Mouse (Mus musculus): ENCODE data around the gene Gal3st3. TPM values are rescaled to one million over a fixed set of nuclear protein-coding genes. Genes with fewer than 3 reads are reported as not detected.

Gal3st3 gene
- 22.6 and 27.6 TPM in 2 replicates for polyA plus RNA-seq (2016; fragmentation: Nextera tagmentation; extraction: Ambion mirVana)

GRCm38 (mm10) chr19:5297903-5298800 lies at the start of gene Gal3st3:
Gene Gal3st3, plus strand, starts transcription at chr19:5298331.
- Histone ChIP-seq H3K4me2 (replicated peaks) (peak within 1 kb of the TSS; percentile 80), H3K4me3 (peak within 1 kb of the TSS; percentile 60), H3K27me3 (no peaks in the 10 kb centered on the region), H3K36me3 (peaks cover 9% of the 10 kb centered on the region), H3K4me1 (peaks cover 32% of the 10 kb centered on the region), H3K27ac (peak within 1 kb of the TSS; percentile 92), H3K9me3 (replicated peaks) (no peaks in the 10 kb centered on the region), H3K9ac (peak within 1 kb of the TSS; percentile 90)
- 7% methylated on average over 30 of the region's 32 CpGs for WGBS
- ATAC-seq (ENCODE audit: low FRiP score) = peak; percentile 64

- no peak overlapping the region for H3K9ac ChIP-seq
- H3K4me2 ChIP-seq (replicated peaks) = no peak overlapping the region
- no peak overlapping the region for H3K4me3 ChIP-seq
- H3K27ac ChIP-seq = no peak overlapping the region
- WGBS = 51% methylated on average over 3 of the region's 3 CpGs
- no peaks in the 10 kb centered on the region for H3K27me3 ChIP-seq
- no peaks in the 10 kb centered on the region for H3K4me1 ChIP-seq
- ATAC-seq (ENCODE audit: low FRiP score) = no peak
- H3K36me3 ChIP-seq = 0 out of 2 replicates have a peak, but pooled peaks cover 5% of the 10 kb centered on the region
- no peaks in the 10 kb centered on the region for H3K9me3 ChIP-seq (replicated peaks)
These were observed 41.0 kb upstream of the Gal3st3 start for GRCm38 (mm10) chr19:5257140-5257539.

GRCm38 (mm10) chr19:5267015-5267414 lies 31.1 kb upstream of the Gal3st3 start:
- H3K36me3 ChIP-seq = no peaks in the 10 kb centered on the region
- 99% methylated on average over 5 of the region's 5 CpGs for WGBS
- H3K4me1 ChIP-seq = peaks cover 21% of the 10 kb centered on the region
- no peaks in the 10 kb centered on the region for H3K27me3 ChIP-seq
- no peak overlapping the region for H3K9ac ChIP-seq
- H3K4me2 ChIP-seq (replicated peaks) = no peak overlapping the region
- H3K4me3 ChIP-seq = no peak overlapping the region
- no peak for ATAC-seq (ENCODE audit: low FRiP score)
- no peaks in the 10 kb centered on the region for H3K9me3 ChIP-seq (replicated peaks)
- no peak overlapping the region for H3K27ac ChIP-seq

- Histone ChIP-seq H3K27me3 (no peaks in the 10 kb centered on the region), H3K4me2 (replicated peaks) (no peak overlapping the region), H3K9ac (no peak overlapping the region), H3K4me1 (peaks cover 24% of the 10 kb centered on the region), H3K36me3 (no peaks in the 10 kb centered on the region), H3K27ac (no peak overlapping the region), H3K4me3 (no peak overlapping the region), H3K9me3 (replicated peaks) (no peaks in the 10 kb centered on the region)
- no peak for ATAC-seq (ENCODE audit: low FRiP score)
These were observed 30.1 kb upstream of the Gal3st3 start for GRCm38 (mm10) chr19:5268017-5268416.

- Histone ChIP-seq H3K4me3 (no peak overlapping the region), H3K9me3 (replicated peaks) (no peaks in the 10 kb centered on the region), H3K27me3 (no peaks in the 10 kb centered on the region), H3K9ac (no peak overlapping the region), H3K4me2 (replicated peaks) (no peak overlapping the region), H3K36me3 (peaks cover 2% of the 10 kb centered on the region), H3K27ac (no peak overlapping the region), H3K4me1 (peaks cover 33% of the 10 kb centered on the region)
- no peak for ATAC-seq (ENCODE audit: low FRiP score)
- 92% methylated on average over 3 of the region's 3 CpGs for WGBS
These were observed 29.3 kb upstream of the Gal3st3 start for GRCm38 (mm10) chr19:5268875-5269274.

- H3K4me3 ChIP-seq = no peak overlapping the region
- H3K4me1 ChIP-seq = peaks cover 35% of the 10 kb centered on the region
- ATAC-seq (ENCODE audit: low FRiP score) = no peak
- H3K36me3 ChIP-seq = peaks cover 7% of the 10 kb centered on the region
- no peak overlapping the region for H3K9ac ChIP-seq
- H3K27ac ChIP-seq = no peak overlapping the region
- no peak overlapping the region for H3K4me2 ChIP-seq (replicated peaks)
- H3K9me3 ChIP-seq (replicated peaks) = no peaks in the 10 kb centered on the region
- WGBS = 86% methylated on average over 5 of the region's 5 CpGs
- no peaks in the 10 kb centered on the region for H3K27me3 ChIP-seq
These were observed 28.7 kb upstream of the Gal3st3 start for GRCm38 (mm10) chr19:5269392-5269791.

GRCm38 (mm10) chr19:5271430-5271829 lies 26.7 kb upstream of the Gal3st3 start:
- Histone ChIP-seq H3K4me1 (peaks cover 35% of the 10 kb centered on the region), H3K4me3 (0 out of 2 replicates have a peak overlapping the region, but pooled peaks have one; percentile 2), H3K36me3 (peaks cover 26% of the 10 kb centered on the region), H3K9me3 (replicated peaks) (no peaks in the 10 kb centered on the region), H3K9ac (no peak overlapping the region), H3K27ac (no peak overlapping the region), H3K4me2 (replicated peaks) (peak overlapping the region; percentile 87), H3K27me3 (no peaks in the 10 kb centered on the region)
- ATAC-seq (ENCODE audit: low FRiP score) = no peak
- WGBS = 81% methylated on average over 1 of the region's 1 CpGs

- Histone ChIP-seq H3K9ac (peak overlapping the region; percentile 96), H3K4me1 (peaks cover 35% of the 10 kb centered on the region), H3K36me3 (peaks cover 32% of the 10 kb centered on the region), H3K4me2 (replicated peaks) (peak overlapping the region; percentile 87), H3K27me3 (no peaks in the 10 kb centered on the region), H3K27ac (peak overlapping the region; percentile 91), H3K4me3 (peak overlapping the region; percentile 83), H3K9me3 (replicated peaks) (no peaks in the 10 kb centered on the region)
- peak; percentile 67 for ATAC-seq (ENCODE audit: low FRiP score)
- under 1% methylated on average over 23 of the region's 30 CpGs for WGBS
These were observed 25.8 kb upstream of the Gal3st3 start for GRCm38 (mm10) chr19:5272326-5272795.

GRCm38 (mm10) chr19:5272801-5273733 lies 25.1 kb upstream of the Gal3st3 start, which contains the start of gene Pacs1:
Gene Pacs1, minus strand, starts transcription at chr19:5273119.
- peak within 1 kb of the TSS; percentile 87 for H3K4me2 ChIP-seq (replicated peaks)
- peaks cover 35% of the 10 kb centered on the region for H3K4me1 ChIP-seq
- H3K4me3 ChIP-seq = peak within 1 kb of the TSS; percentile 83
- H3K27ac ChIP-seq = peak within 1 kb of the TSS; percentile 91
- peaks cover 39% of the 10 kb centered on the region for H3K36me3 ChIP-seq
- H3K27me3 ChIP-seq = no peaks in the 10 kb centered on the region
- peak within 1 kb of the TSS; percentile 96 for H3K9ac ChIP-seq
- WGBS = under 1% methylated on average over 63 of the region's 97 CpGs
- ATAC-seq (ENCODE audit: low FRiP score) = peak; percentile 91
- no peaks in the 10 kb centered on the region for H3K9me3 ChIP-seq (replicated peaks)

GRCm38 (mm10) chr19:5273916-5274315 lies 24.2 kb upstream of the Gal3st3 start:
- Histone ChIP-seq H3K9ac (no peak overlapping the region; the same call in 1 of the 2 replicates), H3K4me2 (replicated peaks) (peak overlapping the region; percentile 87), H3K27ac (peak overlapping the region; percentile 91)

GRCm38 (mm10) chr19:5274641-5275040 lies 23.5 kb upstream of the Gal3st3 start:
- Histone ChIP-seq H3K27ac (no peak overlapping the region), H3K36me3 (peaks cover 55% of the 10 kb centered on the region), H3K4me3 (no peak overlapping the region), H3K4me1 (peaks cover 30% of the 10 kb centered on the region), H3K9ac (no peak overlapping the region), H3K4me2 (replicated peaks) (no peak overlapping the region), H3K9me3 (replicated peaks) (no peaks in the 10 kb centered on the region), H3K27me3 (no peaks in the 10 kb centered on the region)
- no peak for ATAC-seq (ENCODE audit: low FRiP score)
- WGBS = 92% methylated on average over 13 of the region's 13 CpGs

More at GRCm38 (mm10) chr19:5273916-5274315, 24.2 kb upstream of the Gal3st3 start:
- H3K36me3 ChIP-seq = peaks cover 47% of the 10 kb centered on the region
- H3K9me3 ChIP-seq (replicated peaks) = no peaks in the 10 kb centered on the region
- peaks cover 30% of the 10 kb centered on the region for H3K4me1 ChIP-seq
- 73% methylated on average over 4 of the region's 4 CpGs for WGBS
- H3K27me3 ChIP-seq = no peaks in the 10 kb centered on the region
- H3K4me3 ChIP-seq = 0 out of 2 replicates have a peak overlapping the region, but pooled peaks have one; percentile 83
- no peak for ATAC-seq (ENCODE audit: low FRiP score)

GRCm38 (mm10) chr19:5275736-5276135 lies 22.4 kb upstream of the Gal3st3 start:
- Histone ChIP-seq H3K9ac (no peak overlapping the region; the same call in 1 of the 2 replicates), H3K4me2 (replicated peaks) (no peak overlapping the region), H3K27ac (no peak overlapping the region), H3K4me3 (no peak overlapping the region), H3K4me1 (peaks cover 25% of the 10 kb centered on the region), H3K27me3 (no peaks in the 10 kb centered on the region), H3K36me3 (peaks cover 61% of the 10 kb centered on the region), H3K9me3 (replicated peaks) (no peaks in the 10 kb centered on the region)
- WGBS = 88% methylated on average over 5 of the region's 5 CpGs
- ATAC-seq (ENCODE audit: low FRiP score) = no peak

Measured in hindbrain, embryonic 12.5 days (tissue).